Mouse (Mus musculus): ENCODE measurements around the gene Prdm11.

Gene Prdm11

GRCm38 (mm10) chr2:92967032-92967838 lies 78.7 kb downstream of the Prdm11 start:
- no peak for DNase-seq (ENCODE audit: low read depth, low spot score)

- no peak for DNase-seq (ENCODE audit: low read depth, low spot score)
Measured at GRCm38 (mm10) chr2:92966257-92966656, 79.7 kb downstream of the Prdm11 start.

- no peak for DNase-seq (ENCODE audit: low read depth, low spot score)
Measured at GRCm38 (mm10) chr2:92964345-92964744, 81.6 kb downstream of the Prdm11 start.

- no peak for DNase-seq (ENCODE audit: low read depth, low spot score)
Measured at GRCm38 (mm10) chr2:92958640-92959039, 87.3 kb downstream of the Prdm11 start.

- no peak for DNase-seq (ENCODE audit: low read depth, low spot score)
Measured at GRCm38 (mm10) chr2:92956943-92957342, 89.0 kb downstream of the Prdm11 start.

GRCm38 (mm10) chr2:92954404-92955114 lies 91.4 kb downstream of the Prdm11 start:
- DNase-seq (ENCODE audit: low read depth, low spot score) = no peak

GRCm38 (mm10) chr2:92953450-92953849 lies 92.5 kb downstream of the Prdm11 start:
- no peak for DNase-seq (ENCODE audit: low read depth, low spot score)

GRCm38 (mm10) chr2:92949518-92949917 lies 96.4 kb downstream of the Prdm11 start:
- DNase-seq (ENCODE audit: low read depth, low spot score) = no peak

- DNase-seq (ENCODE audit: low read depth, low spot score) = no peak
Measured at GRCm38 (mm10) chr2:92948699-92949300, 97.2 kb downstream of the Prdm11 start.

- no peak for DNase-seq (ENCODE audit: low read depth, low spot score)
Measured at GRCm38 (mm10) chr2:92947981-92948698, 97.8 kb downstream of the Prdm11 start.

- no peak for DNase-seq (ENCODE audit: low read depth, low spot score)
Measured at GRCm38 (mm10) chr2:92945824-92946598, 100.0 kb downstream of the Prdm11 start.

- DNase-seq (ENCODE audit: low read depth, low spot score) = no peak
Measured at GRCm38 (mm10) chr2:92945125-92945746, 100.7 kb downstream of the Prdm11 start.

- DNase-seq (ENCODE audit: low read depth, low spot score) = no peak
Measured at GRCm38 (mm10) chr2:92944356-92944755, 101.6 kb downstream of the Prdm11 start.

GRCm38 (mm10) chr2:92943406-92943805 lies 102.6 kb downstream of the Prdm11 start:
- DNase-seq (ENCODE audit: low read depth, low spot score) = no peak

- no peak for DNase-seq (ENCODE audit: low read depth, low spot score)
Measured at GRCm38 (mm10) chr2:92941463-92941862, 104.5 kb downstream of the Prdm11 start.

GRCm38 (mm10) chr2:92940963-92941362 lies 105.0 kb downstream of the Prdm11 start:
- DNase-seq (ENCODE audit: low read depth, low spot score) = no peak

- DNase-seq (ENCODE audit: low read depth, low spot score) = no peak
Measured at GRCm38 (mm10) chr2:92938827-92939226, 107.1 kb downstream of the Prdm11 start.

GRCm38 (mm10) chr2:92938063-92938462 lies 107.9 kb downstream of the Prdm11 start:
- no peak for DNase-seq (ENCODE audit: low read depth, low spot score)

- DNase-seq (ENCODE audit: low read depth, low spot score) = no peak
Measured at GRCm38 (mm10) chr2:92935483-92935882, 110.5 kb downstream of the Prdm11 start.

GRCm38 (mm10) chr2:92934312-92934982 lies 111.5 kb downstream of the Prdm11 start:
- no peak for DNase-seq (ENCODE audit: low read depth, low spot score)
